ENCODE assay signal across 12 mouse cellular contexts in genomic region chr11:121686674-121687073, GRCm38 (mm10). TPM values are rescaled to one million over a fixed set of nuclear protein-coding genes. Genes with fewer than 3 reads are reported as not detected.
DNase-seq lines count a peak whose midpoint lies in the region; ATAC-seq and TF ChIP-seq lines count a peak whose summit lies in the region.
"Had no signal": no experiment of that assay in that cellular context is flagged by ENCODE, and none has a peak within 500 bp of the region (broad histone marks: within the 10 kb centered on the region; RNA-seq: fewer than 3 reads in every experiment).

No protein-coding gene starts in this region.

- no peaks in the 10 kb centered on the region for H3K36me3 ChIP-seq in C2C12 (ENCODE audit: control insufficient read depth, insufficient read depth)
- no peaks in the 10 kb centered on the region for H3K36me3 ChIP-seq in kidney, embryonic 15.5 days
- no peaks in the 10 kb centered on the region for H3K36me3 ChIP-seq in forebrain, embryonic 14.5 days (ENCODE audit: control insufficient read depth, insufficient read depth, low read length)
- H3K36me3 ChIP-seq: heart, embryonic 13.5 days; midbrain, embryonic 10.5 days had no signal

- no peak overlapping the region for H3K4me2 ChIP-seq in kidney, embryonic 15.5 days
- no peak overlapping the region for H3K4me2 ChIP-seq in forebrain, embryonic 14.5 days (ENCODE audit: low read length)
- H3K4me2 ChIP-seq: heart, embryonic 13.5 days had no signal

- intact Hi-C loops in left cerebral cortex, adult 2 months (cut with DNase I): no loop called here

- H3K79me3 ChIP-seq in C2C12 (ENCODE audit: low read depth): no peaks in the 10 kb centered on the region

- no peak overlapping the region for H3K9ac ChIP-seq in kidney, embryonic 15.5 days
- no peak overlapping the region for H3K9ac ChIP-seq in forebrain, embryonic 14.5 days (ENCODE audit: low read length)
- H3K9ac ChIP-seq: heart, embryonic 13.5 days had no signal

- DNase-seq in gastrocnemius, postnatal 25 days: peak; percentile 19
- DNase-seq in gastrocnemius, adult 18-20 months (ENCODE audit: low spot score): no peak
- DNase-seq in fibroblast of lung, adult 2 months (ENCODE audit: low read depth): peak; percentile 63
- no peak for DNase-seq in left cerebral cortex, adult 2 months (ENCODE audit: extremely low spot score in 1 of 2, low spot score in 2 of 2)
- DNase-seq in forebrain, embryonic 14.5 days (ENCODE audit: low spot score): no peak
- DNase-seq: cerebellum, adult 8-10 months had no signal

- H3K4me3 ChIP-seq in C2C12 (ENCODE audit: insufficient read depth, poor library complexity, severe bottlenecking): no peak overlapping the region
- H3K4me3 ChIP-seq in kidney, embryonic 15.5 days (replicated peaks): no peak overlapping the region
- no peak overlapping the region for H3K4me3 ChIP-seq in left cerebral cortex, adult 2 months
- no peak overlapping the region for H3K4me3 ChIP-seq in forebrain, embryonic 14.5 days (ENCODE audit: low read depth, low read length)
- H3K4me3 ChIP-seq: heart, embryonic 13.5 days; midbrain, embryonic 10.5 days had no signal

- H3ac ChIP-seq in C2C12 (ENCODE audit: control insufficient read depth, insufficient read length, low read depth): no peak overlapping the region

- no peaks in the 10 kb centered on the region for H3K9me3 ChIP-seq in kidney, embryonic 15.5 days (replicated peaks)
- H3K9me3 ChIP-seq in forebrain, embryonic 14.5 days (replicated peaks; ENCODE audit: control insufficient read depth, low read length): no peaks in the 10 kb centered on the region
- H3K9me3 ChIP-seq: heart, embryonic 13.5 days; midbrain, embryonic 10.5 days had no signal

- no peaks in the 10 kb centered on the region for H3K79me2 ChIP-seq in C2C12 (ENCODE audit: control insufficient read depth, insufficient read depth)

- H3K4me1 ChIP-seq in kidney, embryonic 15.5 days: peaks cover 22% of the 10 kb centered on the region
- H3K4me1 ChIP-seq in forebrain, embryonic 14.5 days (ENCODE audit: control insufficient read depth, insufficient read depth, low read length): no peaks in the 10 kb centered on the region

- 48% methylated on average over 5 of the region's 5 CpGs for WGBS in kidney, embryonic 15.5 days
- WGBS in forebrain, embryonic 14.5 days: 78% methylated on average over 5 of the region's 5 CpGs

- H3K27ac ChIP-seq in kidney, embryonic 15.5 days: peak overlapping the region; percentile 64
- H3K27ac ChIP-seq in left cerebral cortex, adult 2 months: no peak overlapping the region
- no peak overlapping the region for H3K27ac ChIP-seq in forebrain, embryonic 14.5 days (ENCODE audit: low read depth, low read length)
- H3K27ac ChIP-seq: heart, embryonic 13.5 days; midbrain, embryonic 10.5 days had no signal

- ATAC-seq in kidney, embryonic 15.5 days (replicated peaks; ENCODE audit: low FRiP score): peak; percentile 50; the same call in 1 of the 2 replicates
- ATAC-seq in activated CD4-positive, CD25-positive, alpha-beta regulatory T cell, adult 4 months: no peak
- ATAC-seq in forebrain, embryonic 14.5 days: no peak

- TF ChIP-seq CTCF in C2C12 (IDR thresholded peaks at IDR 0.05; ENCODE audit: control insufficient read depth, insufficient read depth, insufficient read length): no peak
- TF ChIP-seq CTCF in left cerebral cortex, adult 2 months (IDR thresholded peaks at IDR 0.05): no peak

- H3K27me3 ChIP-seq in C2C12 (ENCODE audit: control insufficient read depth, insufficient read depth, insufficient read length): no peaks in the 10 kb centered on the region
- no peaks in the 10 kb centered on the region for H3K27me3 ChIP-seq in kidney, embryonic 15.5 days
- H3K27me3 ChIP-seq in forebrain, embryonic 14.5 days (replicated peaks; ENCODE audit: control insufficient read depth, insufficient read depth, low read length): no peaks in the 10 kb centered on the region
- H3K27me3 ChIP-seq: CH12.LX; heart, embryonic 13.5 days had no signal

TF ChIP-seq in C2C12, 6 proteins besides CTCF, POLR2A, EP300 and RAD21:
- no peak for TF ChIP-seq MYOG (IDR thresholded peaks at IDR 0.05; ENCODE audit: control insufficient read depth, extremely low read depth, insufficient read length)
- TF ChIP-seq CEBPB (IDR thresholded peaks at IDR 0.05; ENCODE audit: low read depth): no peak
- no peak for TF ChIP-seq FOSL1 (IDR thresholded peaks at IDR 0.05; ENCODE audit: insufficient read depth, low read length, poor library complexity, severe bottlenecking)
- TF ChIP-seq MAX (IDR thresholded peaks at IDR 0.05): peak; percentile 41

RNA-seq across cellular contexts. Expression of gene B3gntl1, which starts 13.7 kb away (rescaled TPM):
- total RNA-seq in gastrocnemius, postnatal 25 days (2021): 1 to 10 TPM; 2.4 to 2.5 TPM
- total RNA-seq in gastrocnemius, adult 18-20 months (2021): 1 to 10 TPM; 2.3 to 2.9 TPM
- polyA plus RNA-seq in C2C12 (2012; fragmentation: generic; extraction: Trizol): 2.7 TPM
- 7.0 and 8.0 TPM in 2 replicates for polyA plus RNA-seq in kidney, embryonic 15.5 days (2015; fragmentation: Nextera tagmentation; extraction: Ambion mirVana)
- 1 to 10 TPM; 6.7 to 6.8 TPM for total RNA-seq in left cerebral cortex, adult 2 months (2021)
- polyA plus RNA-seq in activated CD4-positive, CD25-positive, alpha-beta regulatory T cell, adult 4 months (2017; shearing (Covaris generic)): 10 to 100 TPM in 1 of 2 experiments, 1 to 10 TPM in 1; 8.4 to 11.3 TPM
- polyA plus RNA-seq in forebrain, embryonic 14.5 days (2014; fragmentation: Nextera tagmentation; extraction: Ambion mirVana): 4.6 and 5.5 TPM in 2 replicates

RNA-seq across cellular contexts. Expression of gene Metrnl, which starts 14.7 kb away (rescaled TPM):
- total RNA-seq in gastrocnemius, postnatal 25 days (2021): 10 to 100 TPM in 1 of 2 experiments, 1 to 10 TPM in 1; 9.9 to 17.4 TPM
- 1 to 10 TPM; 4.2 to 9.1 TPM for total RNA-seq in gastrocnemius, adult 18-20 months (2021)
- polyA plus RNA-seq in C2C12 (2012; fragmentation: generic; extraction: Trizol): 32.4 TPM
- polyA plus RNA-seq in kidney, embryonic 15.5 days (2015; fragmentation: Nextera tagmentation; extraction: Ambion mirVana): 23.3 and 24.2 TPM in 2 replicates
- total RNA-seq in left cerebral cortex, adult 2 months (2021): 10 to 100 TPM; 14.6 to 18.6 TPM
- 1 to 10 TPM in 1 of 2 experiments, under 1 TPM in 1; 0.60 to 1.1 TPM for polyA plus RNA-seq in activated CD4-positive, CD25-positive, alpha-beta regulatory T cell, adult 4 months (2017; shearing (Covaris generic))
- 3.7 and 5.8 TPM in 2 replicates for polyA plus RNA-seq in forebrain, embryonic 14.5 days (2014; fragmentation: Nextera tagmentation; extraction: Ambion mirVana)

Comparison
In these comparisons a context has a peak if more than half of its experiments do, and no peak if none do; other contexts are left out.
1. DNase-seq: peak in gastrocnemius, postnatal 25 days (single experiment) and fibroblast of lung, adult 2 months (single experiment); none in gastrocnemius, adult 18-20 months (single experiment), left cerebral cortex, adult 2 months (0 of 2) and forebrain, embryonic 14.5 days (single experiment).